Mouse (Mus musculus): ENCODE data around the gene Dmrtc1c2.
"Not testable (repeated sequence)": the region's sequence is repeated elsewhere in the genome, so short reads cannot be mapped to it uniquely, and the experiment has no call there.

Dmrtc1c2 gene

GRCm38 (mm10) chrX:102854516-102854915, at the start of gene Dmrtc1c2:
Gene Dmrtc1c2 (minus strand): TSS chrX:102854616.
- DNase-seq: not testable (repeated sequence)

GRCm38 (mm10) chrX:102867871-102868270, 13.5 kb upstream of the Dmrtc1c2 start, which contains the start of gene 1700031F05Rik:
Gene 1700031F05Rik (minus strand): TSS chrX:102867971.
- DNase-seq: no peak

GRCm38 (mm10) chrX:102812311-102812710, 42.1 kb downstream of the Dmrtc1c2 start:
- DNase-seq: no peak

GRCm38 (mm10) chrX:102802663-102803062, 51.8 kb downstream of the Dmrtc1c2 start, which contains the start of gene Dmrtc1c1:
Gene Dmrtc1c1 (plus strand): TSS chrX:102802963.
- not testable (repeated sequence) for DNase-seq

Measured in layer of hippocampus, adult 9-11 months (tissue).